Mouse (Mus musculus) intestine, embryonic 14.5 days (tissue): Measurements from ENCODE around the gene Dpf3. TPM values are rescaled to one million over a fixed set of nuclear protein-coding genes. Genes with fewer than 3 reads are reported as not detected.
A peak's percentile ranks its signal among the peaks of the same experiment; 100 is the strongest.

Experiments
- ATAC-seq: fragments of 200-750 bp; cut with Nextera tagmentation; replicated peaks from 2 replicates; pipeline ENCODE4 v1.8.0; 2017; ENCODE audit warnings: low read depth, moderate number of reproducible peaks, moderate TSS enrichment, moderate library complexity; ENCODE audit not compliant: low FRiP score, low TSS enrichment
- DNase-seq: peaks from one replicate; pipeline ENCODE4 v3.0.0-alpha.2; 2018; ENCODE audit warnings: low spot score
- H3K27ac ChIP-seq: fragments of 300-500 bp; sonication (generic); 2 replicates; pipeline ENCODE4 v1.5.1; 2014; ENCODE audit warnings: low read depth, mild to moderate bottlenecking, control low read depth
- H3K27me3 ChIP-seq: fragments of 300-500 bp; sonication (generic); replicated peaks from 2 replicates; pipeline ENCODE4 v1.6.1; 2014; ENCODE audit warnings: low read length, control low read depth; ENCODE audit not compliant: control insufficient read depth, insufficient read depth
- H3K36me3 ChIP-seq: fragments of 300-500 bp; sonication (generic); 2 replicates; pipeline ENCODE4 v1.6.1; 2014; ENCODE audit warnings: low read length, control low read depth; ENCODE audit not compliant: control insufficient read depth, insufficient read depth
- H3K4me1 ChIP-seq: fragments of 300-500 bp; sonication (generic); replicated peaks from 2 replicates; pipeline ENCODE4 v1.6.1; 2014; ENCODE audit warnings: low read length, control low read depth, mixed read lengths; ENCODE audit not compliant: control insufficient read depth, insufficient read depth
- H3K4me2 ChIP-seq: fragments of 300-500 bp; sonication (generic); 2 replicates; pipeline ENCODE4 v1.6.1; 2014; ENCODE audit warnings: low read length
- H3K4me3 ChIP-seq: fragments of 300-500 bp; sonication (generic); 2 replicates; pipeline ENCODE4 v1.5.1; 2014; ENCODE audit warnings: low read depth, low read length, control low read depth, mixed read lengths
- H3K9ac ChIP-seq: fragments of 300-500 bp; sonication (generic); 2 replicates; pipeline ENCODE4 v1.6.1; 2014; ENCODE audit warnings: mild to moderate bottlenecking, low read length
- H3K9me3 ChIP-seq: fragments of 300-500 bp; sonication (generic); 2 replicates; pipeline ENCODE4 v1.6.1; 2016; ENCODE audit warnings: low read length, control low read depth; ENCODE audit not compliant: control insufficient read depth
- WGBS: fragments of 180-500 bp; shearing (Covaris S2); extraction: QIAGEN DNeasy Blood & Tissue Kit; methylation state at CpG from one replicate; pipeline ENCODE4 v1.1.7; 2014; 5-methylcytosine and 5-hydroxymethylcytosine counted together
- polyA plus RNA-seq: library from polyadenylated mRNA; unstranded; fragments of >200 nt; fragmentation: Nextera tagmentation; extraction: Ambion mirVana; gene quantifications from 2 replicates; pipeline ENCODE4 v1.2.1, GENCODE M21; 2014

The Dpf3 gene
- polyA plus RNA-seq, 1 experiment from 2014 or later: 8.7 TPM

- H3K36me3 ChIP-seq: no peaks in the 10 kb centered on the region
- H3K9me3 ChIP-seq: no peaks in the 10 kb centered on the region
- H3K4me2 ChIP-seq: no peak overlapping the region
- DNase-seq (no peak), ATAC-seq (no peak)
- H3K4me3 ChIP-seq: no peak overlapping the region
- H3K4me1 ChIP-seq: peaks cover 15% of the 10 kb centered on the region; the same call in 1 of the 2 replicates
- WGBS: 66% methylated on average over 6 of the region's 6 CpGs
- no peak overlapping the region for H3K9ac ChIP-seq
- no peaks in the 10 kb centered on the region for H3K27me3 ChIP-seq
- H3K27ac ChIP-seq: no peak overlapping the region
Observed at GRCm38 (mm10) chr12:83208841-83209240, 278.7 kb downstream of the Dpf3 start.

GRCm38 (mm10) chr12:83208011-83208410, 279.5 kb downstream of the Dpf3 start:
- Histone ChIP-seq H3K4me1 (peaks cover 15% of the 10 kb centered on the region; the same call in 1 of the 2 replicates), H3K9me3 (no peaks in the 10 kb centered on the region), H3K4me3 (no peak overlapping the region), H3K4me2 (no peak overlapping the region), H3K27me3 (no peaks in the 10 kb centered on the region), H3K27ac (no peak overlapping the region), H3K9ac (no peak overlapping the region), H3K36me3 (no peaks in the 10 kb centered on the region)
- no peak for ATAC-seq
- WGBS: 65% methylated on average over 8 of the region's 8 CpGs
- no peak for DNase-seq

- no peak for DNase-seq
- H3K36me3 ChIP-seq: no peaks in the 10 kb centered on the region
- H3K9ac ChIP-seq: no peak overlapping the region
- H3K4me1 ChIP-seq: peaks cover 15% of the 10 kb centered on the region; the same call in 1 of the 2 replicates
- no peaks in the 10 kb centered on the region for H3K27me3 ChIP-seq
- no peak overlapping the region for H3K27ac ChIP-seq
- ATAC-seq: no peak
- no peaks in the 10 kb centered on the region for H3K9me3 ChIP-seq
- 68% methylated on average over 5 of the region's 5 CpGs for WGBS
- no peak overlapping the region for H3K4me2 ChIP-seq
- H3K4me3 ChIP-seq: no peak overlapping the region
Observed at GRCm38 (mm10) chr12:83207481-83207880, 280.0 kb downstream of the Dpf3 start.

- Histone ChIP-seq H3K4me2 (no peak overlapping the region), H3K9me3 (no peaks in the 10 kb centered on the region), H3K9ac (no peak overlapping the region), H3K4me1 (peaks cover 15% of the 10 kb centered on the region; the same call in 1 of the 2 replicates), H3K27ac (no peak overlapping the region), H3K27me3 (no peaks in the 10 kb centered on the region), H3K36me3 (no peaks in the 10 kb centered on the region), H3K4me3 (no peak overlapping the region)
- WGBS: 58% methylated on average over 6 of the region's 6 CpGs
- no peak for DNase-seq
- no peak for ATAC-seq
Observed at GRCm38 (mm10) chr12:83206866-83207265, 280.6 kb downstream of the Dpf3 start.

- WGBS: 55% methylated on average over 5 of the region's 5 CpGs
- Histone ChIP-seq H3K27ac (no peak overlapping the region), H3K4me1 (peaks cover 6% of the 10 kb centered on the region), H3K9ac (no peak overlapping the region), H3K36me3 (no peaks in the 10 kb centered on the region), H3K4me3 (no peak overlapping the region), H3K9me3 (no peaks in the 10 kb centered on the region), H3K27me3 (no peaks in the 10 kb centered on the region), H3K4me2 (no peak overlapping the region)
- DNase-seq (no peak), ATAC-seq (no peak)
Observed at GRCm38 (mm10) chr12:83204361-83204760, 283.2 kb downstream of the Dpf3 start.

GRCm38 (mm10) chr12:83201674-83202073, 285.8 kb downstream of the Dpf3 start:
- Histone ChIP-seq H3K27ac (peak overlapping the region; percentile 1; the same call in 1 of the 2 replicates), H3K4me2 (no peak overlapping the region), H3K36me3 (no peaks in the 10 kb centered on the region), H3K4me1 (peaks cover 4% of the 10 kb centered on the region), H3K9me3 (no peaks in the 10 kb centered on the region), H3K27me3 (no peaks in the 10 kb centered on the region), H3K9ac (no peak overlapping the region), H3K4me3 (no peak overlapping the region)
- ATAC-seq (0 out of 2 replicates have a peak, but pooled peaks have one; percentile 32), DNase-seq (no peak)
- WGBS: 19% methylated on average over 3 of the region's 3 CpGs

- H3K9ac ChIP-seq: no peak overlapping the region
Observed at GRCm38 (mm10) chr12:83180561-83180960, 307.0 kb downstream of the Dpf3 start.

GRCm38 (mm10) chr12:83179860-83180259, 307.7 kb downstream of the Dpf3 start:
- ATAC-seq (no peak), DNase-seq (no peak)
- Histone ChIP-seq H3K27me3 (no peaks in the 10 kb centered on the region), H3K27ac (no peak overlapping the region), H3K4me3 (no peak overlapping the region), H3K9me3 (no peaks in the 10 kb centered on the region), H3K4me2 (no peak overlapping the region), H3K36me3 (no peaks in the 10 kb centered on the region), H3K9ac (no peak overlapping the region), H3K4me1 (no peaks in the 10 kb centered on the region)
- 83% methylated on average over 1 of the region's 1 CpGs for WGBS

More at GRCm38 (mm10) chr12:83180561-83180960, 307.0 kb downstream of the Dpf3 start:
- 75% methylated on average over 6 of the region's 6 CpGs for WGBS
- H3K4me2 ChIP-seq: no peak overlapping the region
- no peaks in the 10 kb centered on the region for H3K27me3 ChIP-seq
- H3K4me3 ChIP-seq: no peak overlapping the region
- no peak overlapping the region for H3K27ac ChIP-seq
- no peaks in the 10 kb centered on the region for H3K36me3 ChIP-seq
- DNase-seq (no peak), ATAC-seq (no peak)
- no peaks in the 10 kb centered on the region for H3K9me3 ChIP-seq
- no peaks in the 10 kb centered on the region for H3K4me1 ChIP-seq

- DNase-seq (no peak), ATAC-seq (no peak)
- no peaks in the 10 kb centered on the region for H3K4me1 ChIP-seq
- no peak overlapping the region for H3K4me2 ChIP-seq
- no peaks in the 10 kb centered on the region for H3K36me3 ChIP-seq
- 46% methylated on average over 2 of the region's 2 CpGs for WGBS
- no peaks in the 10 kb centered on the region for H3K27me3 ChIP-seq
- no peak overlapping the region for H3K4me3 ChIP-seq
- no peak overlapping the region for H3K27ac ChIP-seq
- no peak overlapping the region for H3K9ac ChIP-seq
- no peaks in the 10 kb centered on the region for H3K9me3 ChIP-seq
Observed at GRCm38 (mm10) chr12:83178770-83179169, 308.7 kb downstream of the Dpf3 start.
